Mouse (Mus musculus): Measurements from ENCODE around the gene Sept9. TPM values are rescaled to one million over a fixed set of nuclear protein-coding genes. Genes with fewer than 3 reads are reported as not detected.

Gene Sept9
- polyA plus RNA-seq, 1 experiment = 0.37 TPM

DNA sequence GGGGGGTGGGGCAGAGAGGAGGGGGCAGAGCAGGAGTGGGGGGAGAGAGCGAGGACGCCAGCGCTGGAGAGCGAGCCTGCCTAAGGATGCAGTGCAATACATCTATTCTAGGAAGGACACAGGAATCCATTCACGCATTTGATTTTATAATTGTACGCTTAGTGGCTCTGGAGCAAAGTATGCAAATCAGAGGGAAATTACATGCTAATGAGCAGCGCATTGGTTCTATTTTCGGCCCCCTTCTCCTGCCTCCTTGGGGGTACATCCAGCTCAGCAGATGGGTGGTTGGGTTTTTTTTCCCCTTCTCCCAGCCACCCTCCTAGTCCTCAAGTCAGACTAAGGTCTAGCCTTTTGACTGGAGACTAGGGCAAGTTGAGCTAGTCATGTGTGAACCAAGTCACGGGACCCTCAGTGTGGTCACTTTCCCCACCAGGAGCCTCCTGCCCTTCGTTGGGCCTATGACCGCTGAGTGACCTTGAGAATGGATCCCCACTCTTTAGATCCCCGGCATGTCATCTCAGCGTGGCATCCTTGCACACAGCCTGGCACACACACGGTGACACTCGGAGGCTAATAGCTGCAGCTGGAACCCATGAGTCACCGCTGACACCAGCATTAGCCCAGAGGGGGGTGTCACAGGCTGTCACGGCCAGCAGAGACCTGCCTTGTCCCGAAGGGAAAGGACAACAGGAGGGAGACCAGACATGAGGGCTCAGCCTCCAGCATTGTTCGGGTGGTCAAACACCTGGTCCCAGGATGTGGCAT, 29.5 kb upstream of the Sept9 start:
- Histone ChIP-seq H3K27me3 (ENCODE audit: control insufficient read depth) (no peaks in the 10 kb centered on the region), H3K9me3 (ENCODE audit: control insufficient read depth, low read length) (peaks cover 4% of the 10 kb centered on the region; the same call in 1 of the 2 replicates), H3K4me1 (ENCODE audit: control insufficient read depth) (no peaks in the 10 kb centered on the region), H3K36me3 (ENCODE audit: control insufficient read depth) (no peaks in the 10 kb centered on the region), H3K4me3 (replicated peaks) (no peak overlapping the region)
- no peak for TF ChIP-seq GATA1 (IDR thresholded peaks at IDR 0.05; ENCODE audit: low read length)
- TF ChIP-seq TAL1 (IDR thresholded peaks at IDR 0.05; ENCODE audit: low read length) = no peak

DNA sequence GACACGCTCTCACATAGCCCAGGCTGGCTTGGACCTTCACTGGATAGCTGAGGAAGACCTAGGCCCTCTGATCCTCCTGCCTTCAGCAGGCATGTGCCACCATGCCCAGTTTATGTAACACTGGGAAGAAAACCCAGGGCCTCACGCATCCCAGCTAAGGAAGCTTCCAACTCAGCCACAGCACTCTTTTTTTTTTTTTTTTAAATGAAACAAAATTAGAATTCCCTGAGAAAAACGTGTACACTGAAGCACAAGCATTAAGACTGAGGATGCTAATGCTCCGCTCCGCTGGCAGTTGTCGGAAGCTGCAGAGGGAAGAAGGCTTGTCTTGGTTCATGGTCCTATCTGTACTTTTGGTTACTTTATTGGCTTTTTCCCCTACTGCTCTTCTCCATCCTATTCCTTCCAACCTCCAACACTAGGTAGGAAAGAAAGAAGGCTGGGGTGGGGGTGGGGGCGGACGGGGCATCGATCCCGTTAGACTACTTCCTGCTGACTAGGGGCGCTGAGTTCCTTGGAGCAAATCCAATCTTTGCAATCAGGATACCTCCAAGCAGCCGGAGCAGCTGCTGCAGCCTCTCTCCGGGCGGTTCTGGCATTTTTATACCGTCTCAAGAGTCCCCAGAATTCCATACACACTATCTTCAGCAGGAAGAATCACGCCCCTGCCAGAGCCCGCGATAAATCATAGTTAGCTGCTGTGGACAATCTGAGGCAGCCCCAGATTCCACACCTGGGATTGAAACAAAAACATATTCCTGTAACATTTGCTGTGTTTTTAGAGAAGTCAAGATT, 25.2 kb upstream of the Sept9 start:
- H3K9me3 ChIP-seq (ENCODE audit: control insufficient read depth, low read length) = peaks cover 4% of the 10 kb centered on the region; the same call in 1 of the 2 replicates
- H3K27me3 ChIP-seq (ENCODE audit: control insufficient read depth) = no peaks in the 10 kb centered on the region
- H3K4me3 ChIP-seq (replicated peaks) = no peak overlapping the region
- H3K4me1 ChIP-seq (ENCODE audit: control insufficient read depth) = no peaks in the 10 kb centered on the region
- H3K36me3 ChIP-seq (ENCODE audit: control insufficient read depth) = no peaks in the 10 kb centered on the region
- TF ChIP-seq TAL1 (IDR thresholded peaks at IDR 0.05; ENCODE audit: low read length) (no peak), GATA1 (IDR thresholded peaks at IDR 0.05; ENCODE audit: low read length) (no peak)

DNA sequence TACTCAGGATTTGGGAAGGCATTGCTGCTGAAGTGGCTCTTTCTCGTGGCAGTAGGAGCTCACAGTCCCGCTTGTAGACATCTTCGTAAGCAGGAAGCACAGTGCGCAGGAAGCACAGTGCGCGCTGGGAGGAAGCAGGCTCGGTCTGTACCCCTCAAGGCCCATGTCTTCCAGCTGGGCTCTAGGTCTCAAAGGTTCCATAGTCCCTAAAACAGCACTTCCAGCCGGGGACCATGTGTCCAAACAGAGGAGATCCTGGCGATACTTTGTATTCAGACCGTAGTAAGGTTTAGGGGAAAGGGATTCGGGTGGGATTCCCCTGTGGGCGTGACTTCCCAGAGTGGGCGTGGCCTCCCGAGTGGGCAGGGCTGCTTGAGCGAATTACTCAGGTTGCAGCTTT, 24.5 kb upstream of the Sept9 start:
- TF ChIP-seq GATA1 (IDR thresholded peaks at IDR 0.05; ENCODE audit: low read length) = no peak
- no peak for TF ChIP-seq TAL1 (IDR thresholded peaks at IDR 0.05; ENCODE audit: low read length)
- Histone ChIP-seq H3K36me3 (ENCODE audit: control insufficient read depth) (no peaks in the 10 kb centered on the region), H3K9me3 (ENCODE audit: control insufficient read depth, low read length) (peaks cover 9% of the 10 kb centered on the region), H3K4me3 (replicated peaks) (no peak overlapping the region), H3K4me1 (ENCODE audit: control insufficient read depth) (no peaks in the 10 kb centered on the region), H3K27me3 (ENCODE audit: control insufficient read depth) (no peaks in the 10 kb centered on the region)

DNA sequence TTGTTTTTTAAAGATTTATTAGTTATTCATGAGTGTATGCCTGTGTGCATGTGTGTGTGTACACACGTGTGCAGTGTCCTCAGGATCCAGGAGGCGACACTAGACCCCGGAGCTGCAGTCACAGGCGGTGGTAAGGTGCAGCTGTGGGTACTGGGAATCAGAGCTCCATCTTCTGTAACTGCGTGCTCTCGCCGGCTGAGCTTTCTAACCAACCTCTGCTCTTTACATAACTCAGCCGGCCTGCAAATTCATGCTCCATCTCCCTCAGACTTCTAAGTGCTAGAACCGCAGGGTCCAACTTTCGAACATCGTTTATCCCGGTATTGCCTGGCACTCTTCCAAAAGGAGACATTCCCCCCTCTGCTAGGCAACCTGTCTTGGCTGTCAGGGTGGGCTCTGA, 24.0 kb upstream of the Sept9 start:
- Histone ChIP-seq H3K36me3 (ENCODE audit: control insufficient read depth) (no peaks in the 10 kb centered on the region), H3K9me3 (ENCODE audit: control insufficient read depth, low read length) (peaks cover 12% of the 10 kb centered on the region), H3K27me3 (ENCODE audit: control insufficient read depth) (no peaks in the 10 kb centered on the region), H3K4me3 (replicated peaks) (no peak overlapping the region), H3K4me1 (ENCODE audit: control insufficient read depth) (no peaks in the 10 kb centered on the region)
- TF ChIP-seq GATA1 (IDR thresholded peaks at IDR 0.05; ENCODE audit: low read length) (no peak), TAL1 (IDR thresholded peaks at IDR 0.05; ENCODE audit: low read length) (no peak)

DNA sequence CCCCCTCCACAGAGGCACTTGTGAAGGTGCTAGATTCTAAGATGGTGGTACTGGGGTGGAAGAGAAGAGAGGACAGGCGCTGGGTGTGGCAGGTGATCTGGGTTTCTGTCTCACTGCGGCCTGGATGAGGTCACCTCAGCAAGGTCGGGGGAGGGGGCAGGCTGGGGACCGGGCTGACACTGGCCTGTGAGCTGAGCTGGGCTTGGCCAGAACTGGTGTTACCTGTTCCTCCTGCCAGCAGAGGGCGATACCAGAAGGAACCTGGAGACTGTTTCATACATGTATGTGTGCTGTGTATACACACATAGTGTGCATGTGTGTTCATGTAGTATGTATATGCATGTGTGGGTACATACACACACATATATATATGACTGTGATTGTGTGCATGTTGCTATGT, 23.2 kb upstream of the Sept9 start:
- H3K27me3 ChIP-seq (ENCODE audit: control insufficient read depth) = no peaks in the 10 kb centered on the region
- H3K4me3 ChIP-seq (replicated peaks) = no peak overlapping the region
- no peaks in the 10 kb centered on the region for H3K4me1 ChIP-seq (ENCODE audit: control insufficient read depth)
- TF ChIP-seq TAL1 (IDR thresholded peaks at IDR 0.05; ENCODE audit: low read length) = no peak
- no peak for TF ChIP-seq GATA1 (IDR thresholded peaks at IDR 0.05; ENCODE audit: low read length)
- peaks cover 18% of the 10 kb centered on the region for H3K9me3 ChIP-seq (ENCODE audit: control insufficient read depth, low read length)
- no peaks in the 10 kb centered on the region for H3K36me3 ChIP-seq (ENCODE audit: control insufficient read depth)

DNA sequence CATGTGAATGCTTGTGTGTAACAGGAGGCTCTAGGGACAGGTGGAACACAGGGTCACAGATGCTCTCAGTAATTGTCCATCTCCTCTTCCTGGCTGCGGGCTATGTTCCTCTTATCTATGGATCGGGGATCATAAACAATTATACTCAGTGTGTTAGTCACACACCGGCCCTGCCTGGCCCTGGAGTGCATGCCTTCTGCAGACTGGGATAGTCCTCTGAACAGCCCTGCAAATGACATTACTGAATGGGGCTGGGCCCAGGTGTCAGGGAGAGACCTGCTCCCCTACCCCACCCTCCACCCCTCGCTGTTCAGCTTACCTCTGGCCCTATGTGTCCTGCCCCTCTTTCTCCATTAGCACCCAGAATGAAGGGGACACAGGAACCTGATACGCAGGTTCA, 22.6 kb upstream of the Sept9 start:
- no peaks in the 10 kb centered on the region for H3K27me3 ChIP-seq (ENCODE audit: control insufficient read depth)

DNA sequence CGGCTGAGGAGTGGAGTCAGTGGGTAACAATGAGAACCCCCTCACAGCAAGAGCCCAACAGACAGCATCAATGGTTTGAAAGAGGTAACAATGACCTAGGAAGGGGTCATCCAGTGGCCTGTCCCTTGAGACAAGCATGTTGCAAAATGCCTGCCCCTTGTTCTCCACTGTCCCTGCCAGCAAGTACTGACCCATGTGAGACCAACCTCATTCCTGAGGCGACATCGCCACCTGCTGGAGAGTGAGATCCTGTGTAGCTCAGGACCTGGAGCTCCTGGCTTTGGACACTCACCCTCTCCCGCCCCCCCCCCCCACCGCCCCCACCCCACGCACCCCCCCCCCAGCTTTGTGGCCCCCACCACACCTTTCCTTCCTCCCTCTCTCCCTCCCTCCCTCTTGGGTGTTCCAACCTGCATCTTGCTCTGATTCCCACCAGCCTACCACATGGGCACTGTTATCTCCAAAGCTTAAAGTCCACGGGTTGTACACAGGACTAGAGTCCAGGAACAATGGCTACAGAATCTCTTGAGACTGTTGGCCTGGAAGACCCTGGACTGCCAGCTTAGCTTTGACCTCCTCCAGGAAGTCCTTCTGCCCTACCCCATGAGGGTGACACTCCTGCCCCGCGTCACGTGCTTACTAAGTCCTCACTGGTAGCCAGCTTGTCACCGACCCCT, 22.0 kb upstream of the Sept9 start:
- Histone ChIP-seq H3K36me3 (ENCODE audit: control insufficient read depth) (no peaks in the 10 kb centered on the region), H3K4me3 (replicated peaks) (no peak overlapping the region), H3K9me3 (ENCODE audit: control insufficient read depth, low read length) (peaks cover 25% of the 10 kb centered on the region), H3K4me1 (ENCODE audit: control insufficient read depth) (no peaks in the 10 kb centered on the region), H3K27me3 (ENCODE audit: control insufficient read depth) (no peaks in the 10 kb centered on the region)
- no peak for TF ChIP-seq TAL1 (IDR thresholded peaks at IDR 0.05; ENCODE audit: low read length)
- no peak for TF ChIP-seq GATA1 (IDR thresholded peaks at IDR 0.05; ENCODE audit: low read length)

More for the DNA sequence above, 22.6 kb upstream of the Sept9 start:
- Histone ChIP-seq H3K4me1 (ENCODE audit: control insufficient read depth) (no peaks in the 10 kb centered on the region), H3K9me3 (ENCODE audit: control insufficient read depth, low read length) (peaks cover 20% of the 10 kb centered on the region), H3K36me3 (ENCODE audit: control insufficient read depth) (no peaks in the 10 kb centered on the region), H3K4me3 (replicated peaks) (no peak overlapping the region)
- no peak for TF ChIP-seq TAL1 (IDR thresholded peaks at IDR 0.05; ENCODE audit: low read length)
- TF ChIP-seq GATA1 (IDR thresholded peaks at IDR 0.05; ENCODE audit: low read length) = no peak

DNA sequence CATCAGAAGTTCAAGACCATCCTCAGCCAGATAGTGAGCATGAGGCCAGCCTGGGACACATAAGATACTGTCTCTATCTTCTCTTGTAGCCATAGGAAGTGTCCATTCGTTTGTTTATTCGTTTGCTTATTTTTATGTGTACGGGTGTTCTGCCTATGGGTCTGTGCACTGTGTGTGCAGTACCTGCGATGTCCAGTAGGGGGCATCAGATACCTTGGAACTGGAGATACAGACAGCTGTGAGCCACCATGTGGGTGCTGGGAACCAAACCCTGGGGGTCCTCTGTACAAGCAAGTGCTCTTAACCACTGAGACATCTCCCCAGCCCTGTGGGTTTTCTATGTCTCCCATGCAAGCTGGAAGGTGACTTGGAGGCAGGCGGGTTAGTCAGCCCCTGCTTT, 19.6 kb upstream of the Sept9 start:
- H3K9me3 ChIP-seq (ENCODE audit: control insufficient read depth, low read length) = peaks cover 27% of the 10 kb centered on the region
- no peak overlapping the region for H3K4me3 ChIP-seq (replicated peaks)
- no peaks in the 10 kb centered on the region for H3K4me1 ChIP-seq (ENCODE audit: control insufficient read depth)
- no peaks in the 10 kb centered on the region for H3K27me3 ChIP-seq (ENCODE audit: control insufficient read depth)
- no peak for TF ChIP-seq TAL1 (IDR thresholded peaks at IDR 0.05; ENCODE audit: low read length)
- TF ChIP-seq GATA1 (IDR thresholded peaks at IDR 0.05; ENCODE audit: low read length) = no peak
- no peaks in the 10 kb centered on the region for H3K36me3 ChIP-seq (ENCODE audit: control insufficient read depth)

DNA sequence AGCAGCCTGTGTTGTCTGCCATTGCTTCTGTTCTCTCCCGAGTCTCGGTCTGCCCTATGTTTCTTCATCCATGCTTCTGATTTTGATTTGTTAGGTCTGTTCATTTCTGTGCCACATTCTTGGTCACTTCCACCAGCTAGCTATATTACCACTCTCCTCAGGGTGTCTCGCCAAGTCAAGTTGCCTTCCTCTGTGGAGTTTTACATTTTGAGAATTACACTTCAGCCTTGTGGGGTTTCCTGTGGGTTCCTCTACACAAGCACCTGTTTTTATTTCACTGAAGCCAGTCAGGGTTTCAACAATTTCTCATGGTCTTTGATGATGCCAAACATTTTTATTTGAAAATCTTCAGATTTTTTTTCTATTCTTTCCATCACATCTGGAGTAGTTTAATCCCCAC, 16.7 kb upstream of the Sept9 start:
- TF ChIP-seq GATA1 (IDR thresholded peaks at IDR 0.05; ENCODE audit: low read length) = no peak
- TF ChIP-seq TAL1 (IDR thresholded peaks at IDR 0.05; ENCODE audit: low read length) = no peak
- Histone ChIP-seq H3K4me1 (ENCODE audit: control insufficient read depth) (no peaks in the 10 kb centered on the region), H3K9me3 (ENCODE audit: control insufficient read depth, low read length) (peaks cover 27% of the 10 kb centered on the region), H3K27me3 (ENCODE audit: control insufficient read depth) (no peaks in the 10 kb centered on the region), H3K36me3 (ENCODE audit: control insufficient read depth) (no peaks in the 10 kb centered on the region), H3K4me3 (replicated peaks) (no peak overlapping the region)
